In the genomic region with DNA sequence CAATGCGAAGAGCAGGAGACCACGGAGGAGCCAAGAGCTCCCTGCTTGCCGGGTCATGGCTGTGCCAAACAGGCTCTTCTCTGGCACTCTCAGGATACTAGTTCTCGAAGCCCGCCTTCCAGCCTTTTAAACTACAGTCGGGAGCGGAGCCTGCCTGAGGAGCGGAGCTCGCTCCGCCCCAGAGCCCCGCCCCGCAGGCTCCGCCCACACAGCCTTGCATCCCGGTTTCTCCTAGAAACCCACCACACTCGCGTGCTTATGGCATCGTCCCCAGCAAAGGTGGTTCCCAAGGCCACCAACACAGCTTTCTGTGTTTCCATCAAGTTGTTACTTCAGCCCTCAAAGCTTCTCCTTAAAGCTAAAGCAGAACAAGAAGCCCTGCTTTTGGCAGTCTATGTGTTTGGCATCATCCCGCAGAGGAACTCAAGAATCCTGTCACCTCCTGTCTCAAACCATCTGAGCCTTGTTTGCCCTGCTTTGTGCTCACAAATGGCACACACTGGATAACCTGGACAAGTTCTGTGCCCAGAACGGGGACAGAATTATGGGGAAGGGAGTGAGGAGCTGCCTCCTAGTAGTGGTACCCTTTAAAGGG, we compare ENCODE assay signal across 8 mouse cellular contexts. TPM values are rescaled to one million over a fixed set of nuclear protein-coding genes. Genes with fewer than 3 reads are reported as not detected.
DNase-seq lines count a peak whose midpoint lies in the region; ATAC-seq and TF ChIP-seq lines count a peak whose summit lies in the region.

Nmb (minus strand) TSS at position 156 of the 595 bp plus-strand sequence.

- peak within 1 kb of the TSS; percentile 77 for H3K4me3 ChIP-seq in gastrocnemius, adult 2 months
- H3K4me3 ChIP-seq in hindbrain, embryonic 13.5 days: peak within 1 kb of the TSS; percentile 42

- H3K9me3 ChIP-seq in hindbrain, embryonic 13.5 days: no peaks in the 10 kb centered on the region

- H3K27ac ChIP-seq in gastrocnemius, adult 2 months: peak within 1 kb of the TSS; percentile 66
- H3K27ac ChIP-seq in hindbrain, embryonic 13.5 days: 0 out of 2 replicates have a peak within 1 kb of the TSS, but pooled peaks have one; percentile 18

- DNase-seq in adrenal gland, adult 8-10 months: peak; percentile 58
- DNase-seq in embryo, embryonic 10 days (ENCODE audit: low spot score): peak; percentile 80
- DNase-seq in gastrocnemius, adult 2 months: peak; percentile 82
- peak; percentile 55 to 83 for DNase-seq in left cerebral cortex, postnatal 10 days (ENCODE audit: extremely low spot score in 1 of 2, low spot score in 2 of 2)
- peak; percentile 63 for DNase-seq in right cerebral cortex, postnatal 14 days
- DNase-seq in adipocyte (ENCODE audit: low spot score): no peak

- H3K4me2 ChIP-seq in hindbrain, embryonic 13.5 days: peak within 1 kb of the TSS; percentile 83

- intact Hi-C loops in gastrocnemius, adult 2 months (cut with DNase I): no loop called here
- intact Hi-C loops in left cerebral cortex, postnatal 10 days (cut with DNase I): no loop called here

- H3K27me3 ChIP-seq in hindbrain, embryonic 13.5 days: no peaks in the 10 kb centered on the region

- peak; percentile 60 for ATAC-seq in hindbrain, embryonic 13.5 days (ENCODE audit: low FRiP score)
- ATAC-seq in megakaryocyte, adult 5-6 weeks (ENCODE audit: poor library complexity, severe bottlenecking): peak; percentile 33

- H3K9ac ChIP-seq in hindbrain, embryonic 13.5 days: peak within 1 kb of the TSS; percentile 71

- 4% methylated on average over 19 of the region's 19 CpGs for WGBS in hindbrain, embryonic 13.5 days

- no peak for TF ChIP-seq CTCF in gastrocnemius, adult 2 months (IDR thresholded peaks at IDR 0.05)

- peaks cover 29% of the 10 kb centered on the region for H3K4me1 ChIP-seq in hindbrain, embryonic 13.5 days (replicated peaks)

- peaks cover 50% of the 10 kb centered on the region for H3K36me3 ChIP-seq in hindbrain, embryonic 13.5 days

RNA-seq across cellular contexts. Expression of gene Nmb, which starts in this region (rescaled TPM):
- total RNA-seq in adrenal gland, adult 8-10 months (2022): 1 to 10 TPM; 2.7 to 6.5 (median 3.4) TPM
- total RNA-seq in gastrocnemius, adult 2 months (2021): 1 to 10 TPM; 3.6 to 4.0 TPM
- polyA plus RNA-seq in hindbrain, embryonic 13.5 days (2015; fragmentation: Nextera tagmentation; extraction: Ambion mirVana): 7.4 and 8.0 TPM in 2 replicates
- 1 to 10 TPM; 7.6 to 7.8 TPM for total RNA-seq in left cerebral cortex, postnatal 10 days (2021)
- 6.1 and 9.2 TPM in 2 replicates for total RNA-seq in megakaryocyte, adult 5-6 weeks (2015)
- 0.59 and 1.3 TPM in 2 replicates for total RNA-seq in megakaryocyte, adult 5-6 weeks (2017)
